In the genomic region with DNA sequence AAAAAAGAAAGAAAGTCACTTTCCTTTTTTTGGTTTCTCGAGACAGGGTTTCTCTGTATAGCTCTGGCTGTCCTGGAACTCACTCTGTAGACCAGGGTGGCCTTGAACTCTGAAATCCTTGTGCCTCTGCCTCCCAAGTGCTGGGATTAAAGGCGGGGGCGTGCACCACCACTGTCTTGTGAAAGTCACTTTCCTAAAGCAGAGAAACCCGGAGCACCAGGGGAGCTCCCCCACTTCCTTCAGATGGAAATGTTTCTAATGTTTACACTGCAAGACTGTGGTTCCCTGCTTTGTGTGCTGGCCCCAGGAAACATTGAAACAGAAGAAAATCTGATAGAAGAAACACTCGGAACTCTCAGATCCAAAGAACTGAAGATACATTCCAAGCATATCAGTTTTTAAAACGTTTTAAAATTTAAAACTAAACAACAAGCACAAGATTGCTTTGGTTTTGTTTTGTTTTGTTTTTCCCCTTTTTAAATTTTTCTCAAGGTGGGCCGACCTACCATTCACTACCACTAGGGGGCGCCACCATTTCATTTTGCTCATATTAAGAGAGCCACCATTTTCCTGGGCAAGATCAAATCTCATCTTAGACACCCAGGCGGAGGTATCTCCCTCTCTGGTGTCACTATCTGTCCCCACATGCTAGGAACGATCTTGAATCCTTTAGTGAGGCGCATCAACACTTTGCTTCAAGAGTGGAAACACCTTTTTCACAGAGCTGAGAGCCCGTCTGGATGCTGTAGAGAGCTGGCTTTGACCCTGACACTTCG, we compare ENCODE assay signal across 12 mouse cellular contexts. TPM values are rescaled to one million over a fixed set of nuclear protein-coding genes. Genes with fewer than 3 reads are reported as not detected.
DNase-seq lines count a peak whose midpoint lies in the region; ATAC-seq and TF ChIP-seq lines count a peak whose summit lies in the region.
"Had no signal": no experiment of that assay in that cellular context is flagged by ENCODE, and none has a peak within 500 bp of the region (broad histone marks: within the 10 kb centered on the region; RNA-seq: fewer than 3 reads in every experiment).

No protein-coding gene starts in this region.

- H3K36me3 ChIP-seq in lung, postnatal 0 days (ENCODE audit: insufficient read depth, low read length): no peaks in the 10 kb centered on the region
- no peaks in the 10 kb centered on the region for H3K36me3 ChIP-seq in MEL (ENCODE audit: control insufficient read depth in 1 of 2, insufficient read depth in 2 of 2, low read length in 2 of 2)
- no peaks in the 10 kb centered on the region for H3K36me3 ChIP-seq in splenic B cell, adult 2 months (ENCODE audit: control insufficient read depth, insufficient read depth, low read length, poor library complexity, severe bottlenecking)
- H3K36me3 ChIP-seq in hindbrain, embryonic 13.5 days: no peaks in the 10 kb centered on the region
- H3K36me3 ChIP-seq: embryonic facial prominence, embryonic 12.5 days; kidney, embryonic 15.5 days had no signal

- no peak for DNase-seq in lung, postnatal 0 days (ENCODE audit: low spot score)
- DNase-seq in lung, postnatal 25 days (ENCODE audit: low spot score): no peak
- DNase-seq in MEL (ENCODE audit: low read depth, low spot score): peak; percentile 46
- DNase-seq in c-Kit-positive CD71-positive TER-119-positive erythroid progenitor cells, embryonic 14.5 days (ENCODE audit: low spot score): peak; percentile 46
- peak; percentile 22 for DNase-seq in splenic B cell, adult 2 months (ENCODE audit: low read depth, low spot score)
- no peak for DNase-seq in cerebellum, adult 9-10 months
- DNase-seq: right cerebral cortex, postnatal 4 days had no signal

- ATAC-seq in lung, postnatal 0 days: no peak
- ATAC-seq in hindbrain, embryonic 13.5 days (ENCODE audit: low FRiP score): no peak

- no peak overlapping the region for H3K9ac ChIP-seq in lung, postnatal 0 days (replicated peaks; ENCODE audit: low read depth)
- H3K9ac ChIP-seq in MEL (ENCODE audit: control insufficient read depth, low read depth, low read length, poor library complexity, severe bottlenecking): no peak overlapping the region
- H3K9ac ChIP-seq in hindbrain, embryonic 13.5 days: no peak overlapping the region
- H3K9ac ChIP-seq: embryonic facial prominence, embryonic 12.5 days; kidney, embryonic 15.5 days had no signal

- H3K27ac ChIP-seq in lung, postnatal 0 days (ENCODE audit: low read length): no peak overlapping the region
- no peak overlapping the region for H3K27ac ChIP-seq in MEL (ENCODE audit: control insufficient read depth, low read depth, low read length)
- no peak overlapping the region for H3K27ac ChIP-seq in hindbrain, embryonic 13.5 days
- H3K27ac ChIP-seq: embryonic facial prominence, embryonic 12.5 days; kidney, embryonic 15.5 days; macrophage had no signal

- TF ChIP-seq CTCF in lung, postnatal 0 days (IDR thresholded peaks at IDR 0.05): peak; percentile 40
- peak; percentile 48 to 67 (median 56) for TF ChIP-seq CTCF in MEL (IDR thresholded peaks at IDR 0.05 in 2 of 3, conservative IDR thresholded peaks at IDR 0.05 in 1 of 3; ENCODE audit: control insufficient read depth in 1 of 3, insufficient read depth in 1 of 3, low read depth in 2 of 3, low read length in 3 of 3, poor library complexity in 1 of 3, severe bottlenecking in 1 of 3)

- 0 out of 2 replicates have a peak, but pooled peaks cover 3% of the 10 kb centered on the region for H3K27me3 ChIP-seq in lung, postnatal 0 days (replicated peaks; ENCODE audit: insufficient read depth, low read length)
- no peaks in the 10 kb centered on the region for H3K27me3 ChIP-seq in MEL (ENCODE audit: control insufficient read depth in 1 of 2, insufficient read depth in 2 of 2, low read length in 2 of 2)
- no peaks in the 10 kb centered on the region for H3K27me3 ChIP-seq in splenic B cell, adult 2 months (ENCODE audit: control insufficient read depth, insufficient read depth, low read length, poor library complexity, severe bottlenecking)
- H3K27me3 ChIP-seq in hindbrain, embryonic 13.5 days: no peaks in the 10 kb centered on the region
- H3K27me3 ChIP-seq: embryonic facial prominence, embryonic 12.5 days had no signal

- H3K79me2 ChIP-seq in MEL (ENCODE audit: control insufficient read depth, insufficient read depth, low read length, poor library complexity): no peaks in the 10 kb centered on the region

- 62% methylated on average over 13 of the region's 13 CpGs for WGBS in lung, postnatal 0 days
- 72% methylated on average over 13 of the region's 13 CpGs for WGBS in hindbrain, embryonic 13.5 days

- TF ChIP-seq POLR2A in MEL (IDR thresholded peaks at IDR 0.05; ENCODE audit: control insufficient read depth in 1 of 2, insufficient read depth in 1 of 2, low read depth in 1 of 2, low read length in 2 of 2, poor library complexity in 1 of 2): no peak

- no peak overlapping the region for H3K4me2 ChIP-seq in lung, postnatal 0 days (replicated peaks; ENCODE audit: low read depth, low read length)
- no peak overlapping the region for H3K4me2 ChIP-seq in hindbrain, embryonic 13.5 days
- H3K4me2 ChIP-seq: embryonic facial prominence, embryonic 12.5 days; kidney, embryonic 15.5 days had no signal

- H3K4me1 ChIP-seq in lung, postnatal 0 days (ENCODE audit: insufficient read depth, low read depth, low read length): 0 out of 2 replicates have a peak, but pooled peaks cover 3% of the 10 kb centered on the region
- H3K4me1 ChIP-seq in MEL (ENCODE audit: control insufficient read depth in 1 of 2, insufficient read depth in 2 of 2, low read length in 2 of 2): 0 out of 4 replicates have a peak, but pooled peaks cover 0 to 3% of the 10 kb centered on the region in 2 experiments
- no peaks in the 10 kb centered on the region for H3K4me1 ChIP-seq in hindbrain, embryonic 13.5 days (replicated peaks)
- H3K4me1 ChIP-seq: embryonic facial prominence, embryonic 12.5 days had no signal

- no peaks in the 10 kb centered on the region for H3K9me3 ChIP-seq in lung, postnatal 0 days (ENCODE audit: low read length)
- H3K9me3 ChIP-seq in MEL (replicated peaks; ENCODE audit: insufficient read depth, low read length): no peaks in the 10 kb centered on the region
- no peaks in the 10 kb centered on the region for H3K9me3 ChIP-seq in hindbrain, embryonic 13.5 days
- H3K9me3 ChIP-seq: embryonic facial prominence, embryonic 12.5 days; kidney, embryonic 15.5 days had no signal

- no peak for TF ChIP-seq EP300 in lung, postnatal 0 days (IDR thresholded peaks at IDR 0.05)
- 0 out of 4 replicates have a peak, but pooled peaks of 1 of the 2 experiments have one; percentile 12 for TF ChIP-seq EP300 in MEL (IDR thresholded peaks at IDR 0.05; ENCODE audit: low read depth in 1 of 2, low read length in 2 of 2)

- peak; percentile 47 for TF ChIP-seq RAD21 in MEL (IDR thresholded peaks at IDR 0.05; ENCODE audit: low read depth, low read length)

- no peak overlapping the region for H3K4me3 ChIP-seq in lung, postnatal 0 days (ENCODE audit: low read depth, low read length)
- no peak overlapping the region for H3K4me3 ChIP-seq in MEL (ENCODE audit: control insufficient read depth in 1 of 2, insufficient read depth in 1 of 2, low read depth in 2 of 2, low read length in 2 of 2)
- no peak overlapping the region for H3K4me3 ChIP-seq in hindbrain, embryonic 13.5 days
- H3K4me3 ChIP-seq: embryonic facial prominence, embryonic 12.5 days; kidney, embryonic 15.5 days had no signal

TF ChIP-seq in MEL, 35 proteins besides CTCF, POLR2A, EP300 and RAD21:
- no peak for TF ChIP-seq POLR2AphosphoS2 (IDR thresholded peaks at IDR 0.05; ENCODE audit: low read length)
- TF ChIP-seq MAFK (IDR thresholded peaks at IDR 0.05; ENCODE audit: borderline replicate concordance, low read depth, low read length): no peak
- no peak for TF ChIP-seq ELF1 (IDR thresholded peaks at IDR 0.05; ENCODE audit: low read depth, low read length)
- TF ChIP-seq RCOR1 (IDR thresholded peaks at IDR 0.05; ENCODE audit: low read depth, low read length): no peak
- no peak for TF ChIP-seq KAT2A (conservative IDR thresholded peaks at IDR 0.05; ENCODE audit: low read depth, low read length)
- no peak for TF ChIP-seq MYC (IDR thresholded peaks at IDR 0.05; ENCODE audit: low read depth, low read length)
- peak; percentile 41 for TF ChIP-seq SMC3 (IDR thresholded peaks at IDR 0.05; ENCODE audit: low read depth, low read length)
- 0 out of 2 replicates have a peak, but pooled peaks have one; percentile 39 for TF ChIP-seq ZKSCAN1 (IDR thresholded peaks at IDR 0.05; ENCODE audit: low read depth, low read length)
- no peak for TF ChIP-seq JUND (IDR thresholded peaks at IDR 0.05; ENCODE audit: low read depth, low read length)
- TF ChIP-seq SIN3A (IDR thresholded peaks at IDR 0.05; ENCODE audit: low read length): no peak
- TF ChIP-seq MYB (IDR thresholded peaks at IDR 0.05; ENCODE audit: low read depth, low read length): no peak
- TF ChIP-seq UBTF (IDR thresholded peaks at IDR 0.05; ENCODE audit: borderline replicate concordance, insufficient read depth, low read depth, low read length): no peak
- TF ChIP-seq ZNF384 (IDR thresholded peaks at IDR 0.05; ENCODE audit: low read depth, low read length): no peak
- TF ChIP-seq USF2 (IDR thresholded peaks at IDR 0.05; ENCODE audit: borderline replicate concordance in 1 of 2, insufficient read depth in 1 of 2, low read depth in 1 of 2, low read length in 2 of 2): no peak

RNA-seq across cellular contexts. Expression of a gene that starts 24.5 kb away (rescaled TPM):
- polyA plus RNA-seq in lung, postnatal 0 days (2015; fragmentation: Nextera tagmentation; extraction: Ambion mirVana): 0.11 and 0.13 TPM in 2 replicates
- 0.08 TPM in 1 of 2 replicates, not detected in the other for total RNA-seq in MEL (2012; rRNA removed)
- under 1 TPM in 1 of 2 experiments, not detected in 1; 0.10 TPM for polyA plus RNA-seq in MEL (2012; ENCODE audit: insufficient read depth in 1 of 2, insufficient read length in 2 of 2, low read depth in 1 of 2, low replicate concordance in 2 of 2, missing spikeins in 1 of 2)
- 0.09 and 0.17 TPM in 2 replicates for polyA plus RNA-seq in hindbrain, embryonic 13.5 days (2015; fragmentation: Nextera tagmentation; extraction: Ambion mirVana)
- polyA plus RNA-seq: embryonic facial prominence, embryonic 12.5 days; heart, embryonic 14.5 days; macrophage had no signal

RNA-seq across cellular contexts. Expression of a gene that starts 54.1 kb away (rescaled TPM):
- polyA plus RNA-seq in lung, postnatal 0 days (2015; fragmentation: Nextera tagmentation; extraction: Ambion mirVana): 34.2 and 63.1 TPM in 2 replicates
- 2.4 and 2.7 TPM in 2 replicates for total RNA-seq in MEL (2012; rRNA removed)
- 1 to 10 TPM in 1 of 2 experiments, not detected in 1; 9.6 TPM for polyA plus RNA-seq in MEL (2012; ENCODE audit: insufficient read depth in 1 of 2, insufficient read length in 2 of 2, low read depth in 1 of 2, low replicate concordance in 2 of 2, missing spikeins in 1 of 2)
- 1.2 and 2.9 TPM in 2 replicates for polyA plus RNA-seq in hindbrain, embryonic 13.5 days (2015; fragmentation: Nextera tagmentation; extraction: Ambion mirVana)

RNA-seq across cellular contexts. Expression of a gene that starts 59.7 kb away (rescaled TPM):
- polyA plus RNA-seq in lung, postnatal 0 days (2015; fragmentation: Nextera tagmentation; extraction: Ambion mirVana): 213 and 222 TPM in 2 replicates
- total RNA-seq in MEL (2012; rRNA removed): 97.6 and 99.4 TPM in 2 replicates
- 100 to 1,000 TPM in 1 of 2 experiments, not detected in 1; 281 TPM for polyA plus RNA-seq in MEL (2012; ENCODE audit: insufficient read depth in 1 of 2, insufficient read length in 2 of 2, low read depth in 1 of 2, low replicate concordance in 2 of 2, missing spikeins in 1 of 2)
- polyA plus RNA-seq in hindbrain, embryonic 13.5 days (2015; fragmentation: Nextera tagmentation; extraction: Ambion mirVana): 110 and 119 TPM in 2 replicates

Comparison
In these comparisons a context has a peak if more than half of its experiments do, and no peak if none do; other contexts are left out.
1. DNase-seq: peak in MEL (single experiment), c-Kit-positive CD71-positive TER-119-positive erythroid progenitor cells, embryonic 14.5 days (single experiment) and splenic B cell, adult 2 months (single experiment); none in lung, postnatal 0 days (single experiment), lung, postnatal 25 days (single experiment) and cerebellum, adult 9-10 months (single experiment).